Comparison of ENCODE assay signal across 22 mouse cellular contexts in the genomic region with DNA sequence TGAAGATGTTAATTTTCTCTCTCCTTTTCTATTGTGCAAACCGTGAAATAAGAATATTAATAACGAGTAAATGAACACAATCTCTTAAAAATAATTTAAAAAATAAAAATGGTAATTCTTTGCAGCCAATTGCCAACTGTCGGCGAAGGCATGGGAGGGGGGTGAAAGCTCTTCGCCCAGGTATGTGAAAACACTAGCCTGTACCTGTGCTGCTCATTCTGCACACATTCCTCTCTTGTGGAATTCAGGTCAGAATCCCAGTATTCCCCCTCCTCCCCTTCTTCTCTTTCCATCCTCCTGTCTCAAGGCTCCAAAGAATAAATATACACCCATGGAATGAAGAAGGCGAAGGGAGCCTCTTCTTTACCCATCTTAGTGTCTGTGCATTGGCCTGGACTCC. TPM values are rescaled to one million over a fixed set of nuclear protein-coding genes. Genes with fewer than 3 reads are reported as not detected.
DNase-seq lines count a peak whose midpoint lies in the region; ATAC-seq and TF ChIP-seq lines count a peak whose summit lies in the region.
"Had no signal": no experiment of that assay in that cellular context is flagged by ENCODE, and none has a peak within 500 bp of the region (broad histone marks: within the 10 kb centered on the region; RNA-seq: fewer than 3 reads in every experiment).

No protein-coding gene starts in this region.

- H3K4me2 ChIP-seq in heart, embryonic 11.5 days = peak overlapping the region; percentile 8; the same call in 1 of the 2 replicates
- H3K4me2 ChIP-seq in lung, embryonic 14.5 days = no peak overlapping the region
- no peak overlapping the region; the same call in 1 of the 2 replicates for H3K4me2 ChIP-seq in lung, embryonic 16.5 days (ENCODE audit: low read depth, low read length)
- H3K4me2 ChIP-seq: embryonic facial prominence, embryonic 13.5 days; embryonic facial prominence, embryonic 15.5 days; forebrain, embryonic 12.5 days had no signal

- no peaks in the 10 kb centered on the region for H3K4me1 ChIP-seq in heart, embryonic 11.5 days (ENCODE audit: control insufficient read depth, insufficient read depth, low read length)
- H3K4me1 ChIP-seq in lung, embryonic 14.5 days (ENCODE audit: insufficient read depth) = no peaks in the 10 kb centered on the region
- no peaks in the 10 kb centered on the region for H3K4me1 ChIP-seq in lung, adult 2 months (ENCODE audit: control insufficient read depth, insufficient read depth, low read length)
- H3K4me1 ChIP-seq in lung, embryonic 16.5 days (replicated peaks; ENCODE audit: control insufficient read depth, insufficient read depth, low read length) = no peaks in the 10 kb centered on the region
- H3K4me1 ChIP-seq: embryonic facial prominence, embryonic 13.5 days; embryonic facial prominence, embryonic 15.5 days; forebrain, embryonic 10.5 days; forebrain, embryonic 12.5 days had no signal

- DNase-seq in heart, adult 11 months = no peak
- DNase-seq in lung, embryonic 14.5 days = no peak
- no peak for DNase-seq in lung, adult 2 months
- DNase-seq in lung, postnatal 25 days (ENCODE audit: low spot score) = no peak
- DNase-seq: adrenal gland, adult 2 months; adrenal gland, postnatal 10 days; adrenal gland, postnatal 25 days; cerebellum, adult 11 months; cerebellum, adult 18-20 months; cerebellum, adult 8-10 months; cerebellum, adult 9-11 months; cerebellum, postnatal 14 days; cerebellum, postnatal 36 days; embryo, embryonic 11 days had no signal

- no peaks in the 10 kb centered on the region for H3K27me3 ChIP-seq in heart, embryonic 11.5 days (ENCODE audit: control insufficient read depth, insufficient read depth, low read length)
- no peaks in the 10 kb centered on the region for H3K27me3 ChIP-seq in lung, embryonic 14.5 days (ENCODE audit: insufficient read depth, low read length)
- no peaks in the 10 kb centered on the region for H3K27me3 ChIP-seq in lung, embryonic 16.5 days (ENCODE audit: control insufficient read depth, insufficient read depth, low read depth, low read length)

- no peak for ATAC-seq in heart, embryonic 11.5 days (replicated peaks; ENCODE audit: insufficient number of reproducible peaks, low FRiP score, low TSS enrichment)
- peak; percentile 56; the same call in 1 of the 2 replicates for ATAC-seq in lung, embryonic 14.5 days (ENCODE audit: insufficient read depth)
- peak; percentile 64; the same call in 1 of the 2 replicates for ATAC-seq in lung, embryonic 16.5 days (ENCODE audit: low read depth)
- ATAC-seq: forebrain, embryonic 14.5 days had no signal

- no peaks in the 10 kb centered on the region for H3K9me3 ChIP-seq in heart, embryonic 11.5 days (replicated peaks; ENCODE audit: control insufficient read depth, low read length)
- H3K9me3 ChIP-seq in lung, embryonic 14.5 days (ENCODE audit: low read depth, low read length) = no peaks in the 10 kb centered on the region
- no peaks in the 10 kb centered on the region for H3K9me3 ChIP-seq in lung, embryonic 16.5 days (ENCODE audit: control insufficient read depth, low read length)
- H3K9me3 ChIP-seq: embryonic facial prominence, embryonic 13.5 days; embryonic facial prominence, embryonic 15.5 days; forebrain, embryonic 10.5 days; forebrain, embryonic 12.5 days had no signal

- no peak for TF ChIP-seq POLR2A in lung, adult 2 months (IDR thresholded peaks at IDR 0.05; ENCODE audit: borderline replicate concordance, extremely low read depth, low read depth, low read length)

- 77% methylated on average over 6 of the region's 6 CpGs for WGBS in heart, embryonic 11.5 days (ENCODE audit: insufficient replicate concordance)
- 67% methylated on average over 6 of the region's 6 CpGs for WGBS in lung, embryonic 14.5 days
- WGBS in lung, adult 2 months = 66% methylated on average over 6 of the region's 6 CpGs
- 62% methylated on average over 6 of the region's 6 CpGs for WGBS in lung, embryonic 16.5 days

- no peak overlapping the region for H3K27ac ChIP-seq in heart, embryonic 11.5 days (ENCODE audit: low read depth, low read length)
- no peak overlapping the region for H3K27ac ChIP-seq in lung, embryonic 14.5 days (ENCODE audit: low read depth)
- peak overlapping the region; percentile 49; the same call in 1 of the 2 replicates for H3K27ac ChIP-seq in lung, embryonic 16.5 days (ENCODE audit: low read length)
- H3K27ac ChIP-seq: embryonic facial prominence, embryonic 13.5 days; embryonic facial prominence, embryonic 15.5 days; forebrain, embryonic 10.5 days; forebrain, embryonic 12.5 days had no signal

- H3K9ac ChIP-seq in heart, embryonic 11.5 days (ENCODE audit: low read depth, low read length) = no peak overlapping the region
- H3K9ac ChIP-seq in lung, embryonic 14.5 days = no peak overlapping the region
- H3K9ac ChIP-seq in lung, embryonic 16.5 days (ENCODE audit: low read length) = no peak overlapping the region
- H3K9ac ChIP-seq: embryonic facial prominence, embryonic 13.5 days; embryonic facial prominence, embryonic 15.5 days; forebrain, embryonic 12.5 days had no signal

- no peak for TF ChIP-seq CTCF in lung, embryonic 14.5 days (IDR thresholded peaks at IDR 0.05; ENCODE audit: low read depth)
- no peak for TF ChIP-seq CTCF in lung, adult 2 months (IDR thresholded peaks at IDR 0.05; ENCODE audit: insufficient read depth, low read length)

- no peaks in the 10 kb centered on the region for H3K36me3 ChIP-seq in heart, embryonic 11.5 days (ENCODE audit: control insufficient read depth, insufficient read depth, low read length)
- H3K36me3 ChIP-seq in lung, embryonic 14.5 days (ENCODE audit: insufficient read depth) = no peaks in the 10 kb centered on the region
- H3K36me3 ChIP-seq in lung, embryonic 16.5 days (ENCODE audit: control insufficient read depth, insufficient read depth, low read length) = no peaks in the 10 kb centered on the region
- H3K36me3 ChIP-seq: embryonic facial prominence, embryonic 13.5 days; embryonic facial prominence, embryonic 15.5 days; forebrain, embryonic 10.5 days; forebrain, embryonic 12.5 days had no signal

- H3K4me3 ChIP-seq in heart, embryonic 11.5 days (ENCODE audit: low read depth, low read length) = no peak overlapping the region
- H3K4me3 ChIP-seq in lung, embryonic 14.5 days (ENCODE audit: low read depth, low read length) = no peak overlapping the region
- no peak overlapping the region for H3K4me3 ChIP-seq in lung, adult 2 months (replicated peaks; ENCODE audit: extremely low read depth, low read depth, low read length)
- H3K4me3 ChIP-seq in lung, embryonic 16.5 days (ENCODE audit: low read length) = no peak overlapping the region
- H3K4me3 ChIP-seq: embryonic facial prominence, embryonic 13.5 days; embryonic facial prominence, embryonic 15.5 days; erythroblast, embryonic 14.5 days; forebrain, embryonic 10.5 days; forebrain, embryonic 12.5 days had no signal

RNA-seq across cellular contexts. Expression of a gene that starts 37.1 kb away (rescaled TPM):
- polyA plus RNA-seq in heart, embryonic 11.5 days (2014; fragmentation: Nextera tagmentation; extraction: Ambion mirVana) = 5.6 and 7.5 TPM in 2 replicates
- polyA plus RNA-seq in lung, embryonic 14.5 days (2014; fragmentation: Nextera tagmentation; extraction: Ambion mirVana) = 6.9 and 7.8 TPM in 2 replicates
- 5.0 and 7.3 TPM in 2 replicates for polyA plus RNA-seq in lung, adult 2 months (2012; rRNA removed)
- polyA plus RNA-seq in lung, embryonic 16.5 days (2015; fragmentation: Nextera tagmentation; extraction: Ambion mirVana) = 8.5 and 8.9 TPM in 2 replicates
- polyA plus RNA-seq: erythroblast, embryonic 14.5 days had no signal

RNA-seq across cellular contexts. Expression of a gene that starts 38.4 kb away (rescaled TPM):
- polyA plus RNA-seq in heart, embryonic 11.5 days (2014; fragmentation: Nextera tagmentation; extraction: Ambion mirVana) = 36.1 and 41.0 TPM in 2 replicates
- polyA plus RNA-seq in lung, embryonic 14.5 days (2014; fragmentation: Nextera tagmentation; extraction: Ambion mirVana) = 32.0 and 32.7 TPM in 2 replicates
- polyA plus RNA-seq in lung, adult 2 months (2012; rRNA removed) = 22.8 and 28.0 TPM in 2 replicates
- polyA plus RNA-seq in lung, embryonic 16.5 days (2015; fragmentation: Nextera tagmentation; extraction: Ambion mirVana) = 34.7 and 35.5 TPM in 2 replicates
- polyA plus RNA-seq: erythroblast, embryonic 14.5 days had no signal
